Mouse (Mus musculus) c-Kit-positive CD71-negative TER-119-negative erythroid progenitor cells, embryonic 14.5 days (primary cell): ENCODE measurements around the gene Tmem108.

Source experiments
- DNase-seq: peaks from one replicate; pipeline ENCODE4 v3.0.0-alpha.2; 2013; ENCODE audit warnings: low read depth

Gene Tmem108

DNA sequence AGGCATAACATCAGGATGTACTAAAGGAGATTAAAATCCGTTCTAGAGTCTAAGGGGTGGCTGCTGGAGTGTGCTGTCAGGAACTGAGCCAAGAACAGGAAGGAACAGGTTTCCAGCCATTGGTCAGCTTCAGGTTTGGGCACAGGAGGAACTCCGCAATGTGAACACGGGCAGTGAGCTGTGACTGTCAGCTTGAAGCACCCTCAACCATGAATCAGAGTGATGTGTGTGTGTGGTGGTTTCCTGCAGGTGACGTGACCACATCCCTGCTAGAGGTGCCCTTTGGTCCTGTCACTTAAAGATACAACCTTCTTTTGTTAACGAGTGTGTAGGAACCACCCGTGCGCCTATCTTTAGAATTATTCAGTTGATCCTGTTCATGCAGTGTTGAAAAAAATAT, 312.5 kb downstream of the Tmem108 start:
- no peak for DNase-seq

DNA sequence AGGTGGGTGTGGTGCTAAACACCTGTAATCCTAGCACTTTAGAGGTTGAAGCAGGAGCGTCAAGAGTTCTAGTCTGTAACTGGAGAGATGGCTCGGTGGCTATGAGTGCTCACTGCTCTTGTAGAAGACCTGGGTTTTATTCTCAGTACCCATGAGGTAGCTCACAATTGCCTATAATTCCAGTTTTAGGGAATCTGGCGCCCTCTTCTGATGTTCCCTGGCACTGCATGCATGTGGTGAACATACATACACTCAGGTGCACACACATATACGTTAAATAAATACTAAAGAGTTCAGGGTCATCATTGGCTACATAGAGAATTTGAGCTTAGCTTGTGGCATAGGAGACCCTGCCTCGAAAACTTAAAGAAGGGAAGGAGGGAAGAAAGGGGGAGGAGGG, 317.0 kb downstream of the Tmem108 start:
- no peak for DNase-seq

DNA sequence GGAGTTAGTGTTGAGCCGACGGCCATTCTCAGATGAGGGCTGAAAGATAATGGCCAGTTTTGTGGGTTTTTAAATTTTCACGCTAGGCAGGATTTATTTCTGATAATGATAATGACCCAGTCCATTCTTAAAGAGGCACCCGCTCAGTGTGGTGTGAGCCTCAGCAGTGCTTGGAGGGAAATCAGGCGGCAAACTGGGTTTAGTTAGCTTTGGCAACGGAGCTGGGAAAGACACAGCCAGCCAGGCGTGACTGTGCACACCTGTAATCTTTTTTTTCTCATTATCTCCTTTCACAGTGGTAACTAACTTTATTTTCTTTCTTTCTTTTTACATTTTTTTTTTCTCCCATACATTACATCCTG, 317.8 kb downstream of the Tmem108 start:
- no peak for DNase-seq

DNA sequence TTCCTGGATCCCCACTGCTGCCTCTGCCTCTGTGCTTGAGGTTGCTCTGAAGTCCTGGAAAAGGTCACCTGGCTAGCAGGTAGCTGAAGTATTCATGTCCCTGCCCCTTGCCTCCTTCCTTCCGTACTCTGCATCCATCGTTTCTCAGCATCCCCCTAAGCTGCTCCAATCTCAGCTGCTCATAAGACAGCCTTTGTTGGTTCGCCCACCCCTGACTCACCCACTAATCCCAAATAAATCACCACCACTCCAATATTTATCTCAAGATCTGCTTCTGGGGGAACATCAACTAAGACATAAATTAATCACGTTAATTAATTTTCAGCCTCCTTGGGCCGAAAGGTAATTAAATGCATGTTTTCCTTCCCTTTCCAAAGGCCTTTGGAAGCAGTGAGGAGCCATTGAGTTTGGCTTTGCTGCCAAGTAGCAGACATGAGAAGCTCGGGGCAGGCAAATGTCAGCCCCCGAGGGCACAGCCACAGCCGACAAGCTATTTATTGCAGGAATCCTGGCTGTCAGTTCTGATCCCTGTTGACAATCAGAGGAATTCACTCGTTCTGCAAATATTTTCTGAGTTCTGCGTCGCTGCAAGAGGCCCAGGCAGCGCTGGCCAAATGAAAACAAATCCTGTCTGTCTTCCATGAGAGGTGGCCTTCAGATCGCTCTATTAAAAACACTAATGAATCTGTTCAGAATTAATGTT, 318.4 kb downstream of the Tmem108 start:
- DNase-seq = no peak

DNA sequence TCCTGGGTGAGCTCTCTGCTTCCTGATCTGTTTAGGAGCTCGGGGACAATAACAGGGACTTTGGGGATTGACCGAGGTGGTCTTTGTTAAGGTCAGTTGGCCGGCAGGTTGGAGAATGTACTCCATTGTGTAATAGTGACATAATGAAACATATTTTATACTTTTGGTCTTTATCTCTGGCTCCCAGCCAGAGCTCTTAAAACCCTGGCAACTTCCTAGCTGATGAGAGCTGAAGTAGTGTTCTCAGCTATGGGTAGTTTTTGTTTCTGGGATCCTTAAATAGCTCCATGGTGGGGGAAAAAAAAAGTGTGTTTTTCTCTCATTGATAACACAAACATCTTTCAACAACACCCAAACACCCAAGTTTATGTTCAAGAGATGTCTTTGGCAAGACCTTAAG, 321.0 kb downstream of the Tmem108 start:
- no peak for DNase-seq

DNA sequence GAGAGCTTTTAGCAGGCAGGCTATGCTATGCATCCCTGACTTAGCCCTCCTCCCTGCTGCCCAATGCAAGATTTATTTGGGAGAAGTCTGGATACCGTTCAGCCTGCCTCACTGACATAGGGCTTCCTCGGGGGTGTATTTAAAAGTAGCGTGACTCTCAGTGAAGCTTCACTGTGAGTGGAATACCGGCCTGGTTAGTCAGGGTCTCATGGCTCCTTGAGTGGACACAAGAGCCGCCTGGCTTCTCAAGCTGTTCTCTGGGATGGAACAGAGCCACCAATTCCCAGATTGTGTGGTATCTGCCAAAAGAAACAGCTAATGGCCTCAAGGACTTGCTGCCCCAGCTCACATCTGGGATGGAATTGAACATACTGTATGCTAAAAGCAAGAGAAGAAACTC, 324.5 kb downstream of the Tmem108 start:
- no peak for DNase-seq

DNA sequence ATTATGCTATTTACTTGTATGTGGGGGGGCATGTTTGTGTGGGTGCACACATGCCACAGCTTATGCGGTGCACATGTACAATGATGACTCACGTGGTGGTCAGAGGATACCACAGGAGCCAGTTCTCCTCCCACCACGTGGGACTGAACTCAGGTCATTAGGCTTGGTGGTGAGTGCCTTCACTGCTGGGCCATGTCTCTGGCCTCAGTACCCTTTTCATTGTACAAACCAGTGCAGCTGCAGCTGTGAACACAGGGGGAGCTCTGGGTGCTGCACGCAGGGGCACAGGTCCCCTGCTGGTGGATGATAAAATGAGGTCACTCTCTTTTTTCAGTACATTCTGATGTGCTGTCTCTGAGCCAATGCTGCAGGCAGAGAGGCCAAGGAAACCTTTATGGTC, 327.5 kb downstream of the Tmem108 start:
- DNase-seq = peak; percentile 50
